Mouse (Mus musculus): Measurements from ENCODE around the gene Asic4.
A peak's percentile ranks its signal among the peaks of the same experiment; 100 is the strongest.

GRCm38 (mm10) chr1:75467215-75467927 is 17.1 kb downstream of the Asic4 start:
- TF ChIP-seq POLR2A (IDR thresholded peaks at IDR 0.05; ENCODE audit: insufficient read depth, low read depth, low read length) (no peak), CTCF (IDR thresholded peaks at IDR 0.05) (peak; percentile 91), EP300 (IDR thresholded peaks at IDR 0.05; ENCODE audit: insufficient read depth, low read depth, low read length) (peak; percentile 78; the same call in 1 of the 2 replicates)

Measured in heart, adult 2 months (tissue).